Mouse (Mus musculus) hindbrain, embryonic 12.5 days (tissue): ENCODE measurements at regions not wholly inside any gene's neighbourhood (a gene's known extent, or its start where the extent isn't known, plus 50 kb on each side); places are given as distances from the start of the nearest gene placed in this dataset.

ENCODE experiments used
- ATAC-seq: fragments of 200-750 bp; cut with Nextera tagmentation; 2 replicates; pipeline ENCODE4 v1.8.0; 2017; ENCODE audit warnings: moderate TSS enrichment; ENCODE audit not compliant: low FRiP score
- H3K27ac ChIP-seq: fragments of 300-500 bp; sonication (generic); 2 replicates; pipeline ENCODE4 v1.5.1; 2016; ENCODE audit warnings: mild to moderate bottlenecking
- H3K27me3 ChIP-seq: fragments of 300-500 bp; sonication (generic); 2 replicates; pipeline ENCODE4 v1.6.1; 2016; ENCODE audit warnings: mild to moderate bottlenecking
- H3K36me3 ChIP-seq: fragments of 300-500 bp; sonication (generic); 2 replicates; pipeline ENCODE4 v1.6.1; 2016; ENCODE audit warnings: mild to moderate bottlenecking
- H3K4me1 ChIP-seq: fragments of 300-500 bp; sonication (generic); 2 replicates; pipeline ENCODE4 v1.6.1; 2016
- H3K4me2 ChIP-seq: fragments of 300-500 bp; sonication (generic); replicated peaks from 2 replicates; pipeline ENCODE4 v1.6.1; 2016; ENCODE audit warnings: mild to moderate bottlenecking
- H3K4me3 ChIP-seq: fragments of 300-500 bp; sonication (generic); 2 replicates; pipeline ENCODE4 v1.5.1; 2016; ENCODE audit warnings: mild to moderate bottlenecking
- H3K9ac ChIP-seq: fragments of 300-500 bp; sonication (generic); 2 replicates; pipeline ENCODE4 v1.6.1; 2016; ENCODE audit warnings: mild to moderate bottlenecking, moderate library complexity
- H3K9me3 ChIP-seq: fragments of 300-500 bp; sonication (generic); replicated peaks from 2 replicates; pipeline ENCODE4 v1.6.1; 2016; ENCODE audit warnings: mild to moderate bottlenecking
- WGBS: fragments of 180-500 bp; shearing (Covaris S2); methylation state at CpG from one replicate; pipeline ENCODE4 v1.1.7; 2016; 5-methylcytosine and 5-hydroxymethylcytosine counted together

DNA sequence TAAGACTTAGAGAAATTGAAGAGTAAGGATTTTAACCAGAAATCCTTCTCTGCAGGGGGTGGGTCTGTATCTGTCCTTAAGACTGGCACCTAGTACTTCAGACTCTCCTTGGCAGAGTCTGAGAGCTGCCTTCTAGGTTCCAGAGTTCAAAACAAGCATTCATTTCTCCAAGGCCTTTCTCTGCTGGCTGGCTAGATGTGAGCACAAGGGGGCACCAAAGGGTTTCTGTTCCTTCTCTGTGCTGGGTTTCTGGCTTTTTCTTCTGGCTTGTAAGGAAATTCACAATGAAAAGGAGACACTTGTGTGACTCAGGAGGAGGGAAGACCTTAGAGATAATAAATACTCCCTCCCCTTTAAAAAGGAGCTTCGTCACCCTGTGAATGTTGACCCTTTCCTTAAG, 61.7 kb upstream of the Sorcs3 start:
- 19% methylated on average over 1 of the region's 1 CpGs for WGBS
- no peak for ATAC-seq

More for the DNA sequence above, 61.7 kb upstream of the Sorcs3 start:
- no peaks in the 10 kb centered on the region for H3K27me3 ChIP-seq
- no peaks in the 10 kb centered on the region for H3K4me1 ChIP-seq
- H3K36me3 ChIP-seq: no peaks in the 10 kb centered on the region
- H3K9me3 ChIP-seq: no peaks in the 10 kb centered on the region
- no peak overlapping the region for H3K4me2 ChIP-seq
- no peak overlapping the region for H3K4me3 ChIP-seq
- no peak overlapping the region for H3K9ac ChIP-seq
- H3K27ac ChIP-seq: no peak overlapping the region
